Mouse (Mus musculus) common myeloid progenitor, adult 5-6 weeks (primary cell): Measurements from ENCODE around the gene Prkag3. TPM values are rescaled to one million over a fixed set of nuclear protein-coding genes. Genes with fewer than 3 reads are reported as not detected.

Source experiments
- ATAC-seq: replicated peaks from 2 replicates; pipeline ENCODE4 v1.8.0; 2016; ENCODE audit warnings: low read depth, mild to moderate bottlenecking, moderate TSS enrichment, inconsistent platforms; ENCODE audit not compliant: poor library complexity, severe bottlenecking
- total RNA-seq: library from RNA; stranded (forward); fragments of 200-1000, 187-1606 nt; gene quantifications from 2 replicates; pipeline ENCODE4 v1.2.3, GENCODE M21; 2017

The Prkag3 gene
- total RNA-seq = not detected in 2 replicates

DNA sequence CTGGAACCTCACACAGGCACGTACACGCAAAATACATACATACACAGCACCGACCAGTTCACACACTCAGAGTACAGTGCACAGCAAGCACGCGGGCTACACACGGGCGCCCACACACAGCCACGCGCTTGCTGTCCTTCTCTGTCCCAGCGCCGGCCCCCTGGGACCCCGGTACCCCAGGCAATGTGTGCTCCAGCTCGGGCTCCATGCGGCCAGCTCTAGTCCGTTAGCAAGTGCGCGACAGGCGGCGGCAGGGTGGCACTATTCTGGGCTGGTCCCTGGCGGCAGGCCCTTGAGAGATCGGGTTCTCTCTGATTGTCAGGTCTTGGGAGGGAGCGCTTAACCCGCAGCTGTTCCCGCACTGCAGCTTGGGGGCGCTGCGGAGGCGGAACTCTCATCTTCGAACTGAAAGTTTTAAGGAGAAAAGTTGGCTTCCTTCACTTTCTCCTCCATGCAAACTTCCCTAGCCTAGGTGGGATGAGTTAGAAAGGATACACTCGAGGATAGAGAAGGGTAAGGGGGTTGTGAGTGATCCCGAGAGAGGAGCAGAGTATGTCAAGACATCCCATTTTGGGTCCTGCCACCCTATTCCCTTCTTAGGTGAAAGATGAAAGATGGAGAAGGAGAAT is at the start of gene Prkag3:
Gene Prkag3, minus strand, starts transcription at position 579 of the 629 bp plus-strand sequence.
- ATAC-seq = peak; percentile 96

DNA sequence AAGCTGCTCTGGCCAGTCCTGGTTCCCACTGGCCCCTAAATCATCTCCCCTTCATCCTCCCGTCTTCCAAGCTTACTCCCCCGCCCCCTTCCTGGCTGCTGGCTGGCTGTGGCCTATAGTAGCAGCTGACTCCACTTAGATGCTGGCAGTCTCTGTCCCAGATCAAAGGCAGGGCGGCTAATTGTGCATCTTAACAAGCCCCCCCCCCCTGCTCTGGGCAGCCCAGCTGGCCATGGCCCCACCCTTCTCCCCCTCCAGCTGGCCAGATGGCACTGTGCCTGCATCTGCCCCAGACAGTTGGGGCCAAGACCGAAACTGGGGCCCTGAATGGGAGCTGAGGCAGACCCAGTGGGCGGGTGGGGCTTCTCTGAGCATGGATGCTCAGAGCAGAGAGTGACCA is 48.4 kb upstream of the Prkag3 start:
- ATAC-seq = no peak

DNA sequence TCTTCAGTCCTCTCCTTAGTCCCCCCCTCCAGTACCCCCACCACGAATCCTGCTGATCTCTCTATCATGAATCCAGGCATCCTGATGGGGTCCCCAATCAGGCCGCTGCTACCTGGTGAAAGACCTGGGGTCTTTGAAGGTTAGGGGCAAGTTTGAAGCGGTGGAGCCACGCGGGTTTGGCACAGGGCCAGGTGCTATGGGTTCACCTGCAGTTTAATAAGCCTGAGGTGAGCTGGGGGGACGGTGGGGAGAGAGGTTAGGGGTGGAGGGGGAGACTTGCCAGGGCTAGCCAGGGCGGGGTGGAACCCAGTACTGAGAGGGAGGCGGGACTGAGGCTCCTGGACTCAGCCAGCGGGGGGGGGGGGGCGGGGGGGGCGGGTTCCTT is 46.1 kb upstream of the Prkag3 start:
- no peak for ATAC-seq

DNA sequence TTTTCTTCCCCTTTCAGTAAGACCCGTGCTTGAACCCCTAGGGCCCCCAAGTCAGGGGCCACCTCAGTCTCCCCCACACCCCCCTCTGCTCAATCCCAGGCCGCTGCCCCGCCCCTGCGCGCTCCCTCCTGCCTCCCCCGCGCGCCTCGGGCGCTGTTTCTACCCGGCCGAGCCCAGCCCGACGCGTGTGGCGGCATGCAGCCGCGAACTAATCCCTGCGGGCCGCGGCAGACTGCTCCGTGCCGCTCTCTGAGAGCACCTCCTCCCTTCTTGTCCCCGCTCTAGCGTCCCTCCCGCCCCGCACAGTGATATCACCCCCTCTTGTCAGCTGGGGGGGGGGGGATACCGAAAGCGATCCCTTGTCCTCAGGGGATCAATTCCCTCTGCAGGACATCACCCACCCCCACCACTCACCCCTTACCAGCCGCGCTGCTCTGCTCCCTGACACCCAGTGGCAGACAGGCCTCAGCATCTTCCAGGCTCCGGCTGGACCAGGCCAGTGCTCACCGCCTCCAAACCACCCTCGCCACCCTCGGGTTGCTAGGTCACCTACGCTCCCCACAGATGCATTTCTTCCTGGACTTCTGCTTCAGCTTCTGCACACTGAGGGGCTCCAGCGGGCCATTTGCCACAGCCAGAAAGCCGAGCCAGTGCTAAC is 45.6 kb upstream of the Prkag3 start:
- peak; percentile 46 for ATAC-seq

DNA sequence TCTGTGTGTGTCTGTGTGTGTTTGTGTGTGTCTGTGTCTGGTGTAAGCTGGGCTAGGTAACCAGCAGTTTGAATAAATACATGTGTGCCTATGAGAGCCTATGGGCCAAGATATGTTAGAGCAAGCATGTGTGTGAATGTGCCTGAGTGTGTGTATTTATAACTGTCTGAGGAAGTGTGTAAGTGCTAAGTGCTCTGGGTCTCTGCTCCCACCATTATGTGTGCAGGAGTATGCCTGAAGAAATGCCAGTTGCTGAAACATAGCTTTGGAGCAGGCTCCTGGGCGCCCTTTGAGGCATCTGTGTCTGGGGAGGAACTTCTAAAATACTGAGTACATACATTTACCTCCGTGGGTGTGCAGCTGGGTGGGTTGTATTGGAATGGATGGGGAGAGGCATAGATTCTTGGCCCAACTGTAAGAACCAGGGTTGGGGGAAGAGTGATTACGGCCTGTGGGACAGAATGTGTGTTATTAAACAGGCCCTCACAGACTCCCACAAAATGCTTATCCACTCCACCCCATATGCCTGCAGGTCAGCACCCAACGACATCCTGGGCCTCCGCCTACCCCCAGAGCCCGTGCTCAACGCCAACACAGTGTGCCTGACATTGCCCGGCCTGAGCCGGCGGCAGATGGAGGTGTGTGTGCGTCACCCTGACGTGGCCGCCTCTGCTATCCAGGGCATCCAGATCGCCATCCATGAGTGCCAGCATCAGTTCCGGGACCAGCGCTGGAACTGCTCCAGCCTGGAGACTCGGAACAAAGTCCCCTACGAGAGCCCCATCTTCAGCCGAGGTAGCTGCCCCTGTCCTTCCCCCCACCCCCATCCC is 44.0 kb upstream of the Prkag3 start:
- no peak for ATAC-seq

DNA sequence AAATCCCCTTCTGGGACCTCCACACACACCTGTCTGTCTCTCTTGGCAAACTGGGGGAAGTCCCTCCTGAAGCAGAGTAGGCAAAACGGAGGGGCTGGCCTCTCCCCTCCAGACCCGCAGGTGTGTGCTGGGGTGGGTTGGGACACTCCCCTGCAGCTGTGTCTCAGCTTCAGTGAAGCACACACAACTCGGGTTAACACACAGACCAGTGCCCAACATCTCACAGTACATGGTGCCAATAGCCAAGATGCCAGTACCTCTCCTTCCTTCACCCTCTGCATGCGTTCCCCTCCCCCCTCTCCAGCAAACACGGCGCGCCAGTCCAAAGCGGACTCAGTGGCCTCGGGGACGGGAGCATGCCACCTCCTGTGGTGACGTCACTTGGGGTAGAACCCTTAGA is 42.2 kb upstream of the Prkag3 start, which contains the start of gene Wnt10a:
Gene Wnt10a, plus strand, starts transcription at position 268 of the 400 bp plus-strand sequence.
- no peak; the same call in 1 of the 2 replicates for ATAC-seq

DNA sequence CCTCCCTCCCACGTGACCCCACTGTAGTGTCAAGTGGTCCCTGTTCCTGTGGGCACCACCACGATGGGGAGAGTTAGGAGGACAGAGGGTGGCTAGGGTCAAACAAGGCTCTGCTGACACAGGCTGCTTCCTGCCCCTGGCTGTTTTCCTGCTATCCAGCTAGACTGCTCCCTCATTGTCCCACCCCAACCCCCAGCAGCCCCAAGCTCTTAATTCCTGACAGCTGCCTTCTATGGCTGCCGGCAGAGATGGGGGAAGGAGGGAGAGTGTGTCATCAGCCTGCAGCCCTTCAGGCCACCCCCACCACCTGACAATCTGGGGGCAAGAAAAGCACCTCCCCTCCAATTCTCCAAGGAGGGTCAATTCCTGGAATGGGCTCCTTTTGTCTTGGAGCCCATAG is 41.1 kb upstream of the Prkag3 start:
- ATAC-seq = no peak

DNA sequence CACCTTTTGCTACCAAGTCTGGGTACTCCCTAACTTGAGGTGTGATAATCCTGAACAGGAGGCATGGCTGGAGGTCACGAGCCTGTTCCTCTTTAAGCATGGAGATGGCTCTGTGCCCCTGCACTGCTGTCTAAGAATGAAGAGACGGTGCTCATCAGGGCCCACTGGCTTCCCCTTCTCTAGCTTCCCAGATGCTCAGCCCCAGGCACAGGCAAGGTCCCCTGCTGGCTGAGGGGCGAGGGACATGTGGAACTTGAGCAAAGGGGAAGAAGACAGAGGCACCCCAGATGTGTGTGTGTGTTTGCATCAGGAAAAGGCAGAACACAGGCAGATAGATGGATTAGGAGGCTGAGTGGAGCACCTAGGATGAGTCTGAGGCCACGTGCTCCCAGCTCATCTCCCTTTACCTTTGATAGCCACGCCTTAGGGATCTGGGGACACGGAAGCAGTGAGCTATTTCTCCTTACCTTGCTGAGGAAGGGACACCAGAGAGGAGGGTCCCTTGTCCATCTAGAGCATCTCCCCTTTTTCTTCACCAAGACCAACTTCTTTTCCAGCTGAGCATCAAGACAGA is 39.7 kb upstream of the Prkag3 start:
- ATAC-seq = peak; percentile 53

DNA sequence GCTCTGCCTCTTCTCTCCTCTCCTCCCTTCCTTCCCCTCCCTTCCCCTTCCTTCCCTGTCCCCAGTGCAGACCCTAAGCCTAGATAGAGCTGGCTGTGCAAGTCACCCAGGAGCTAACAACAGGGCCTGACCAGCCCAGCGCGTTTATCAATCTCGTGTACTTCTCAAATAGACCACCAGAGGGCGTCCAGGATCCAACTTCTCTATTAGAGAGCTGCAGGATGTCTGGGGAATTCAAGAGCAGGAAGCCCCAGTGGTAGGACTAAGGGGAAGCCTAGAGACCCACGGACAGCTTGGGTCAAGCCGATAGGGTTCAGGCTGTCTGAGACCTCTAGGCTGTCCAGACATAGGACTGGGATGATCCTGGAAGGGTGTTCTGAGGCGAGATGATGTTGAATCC is 38.8 kb upstream of the Prkag3 start:
- peak; percentile 78 for ATAC-seq

DNA sequence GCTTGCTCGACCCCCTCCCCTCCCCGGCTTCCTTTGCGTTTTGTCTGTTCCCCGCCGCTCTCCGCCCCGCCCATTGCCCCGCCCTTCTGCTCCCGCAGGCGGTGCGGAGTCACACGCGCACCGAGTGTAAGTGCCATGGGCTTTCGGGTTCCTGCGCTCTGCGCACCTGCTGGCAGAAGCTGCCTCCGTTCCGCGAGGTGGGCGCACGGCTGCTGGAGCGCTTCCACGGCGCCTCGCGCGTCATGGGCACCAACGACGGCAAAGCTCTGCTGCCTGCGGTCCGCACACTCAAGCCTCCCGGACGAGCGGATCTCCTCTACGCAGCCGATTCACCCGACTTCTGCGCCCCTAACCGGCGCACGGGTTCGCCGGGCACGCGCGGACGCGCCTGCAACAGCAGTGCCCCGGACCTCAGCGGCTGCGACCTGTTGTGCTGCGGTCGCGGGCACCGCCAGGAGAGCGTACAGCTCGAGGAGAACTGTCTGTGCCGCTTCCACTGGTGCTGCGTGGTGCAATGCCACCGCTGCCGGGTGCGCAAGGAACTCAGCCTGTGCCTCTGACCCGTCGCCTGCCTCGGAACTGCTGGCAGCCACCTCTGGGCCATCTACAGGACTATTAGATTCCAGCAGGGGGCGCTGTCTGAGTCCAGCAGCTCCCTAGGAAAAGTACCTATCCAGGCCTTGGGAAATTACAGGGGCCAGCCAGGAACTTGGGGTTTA is 35.2 kb upstream of the Prkag3 start:
- peak; percentile 24 for ATAC-seq

DNA sequence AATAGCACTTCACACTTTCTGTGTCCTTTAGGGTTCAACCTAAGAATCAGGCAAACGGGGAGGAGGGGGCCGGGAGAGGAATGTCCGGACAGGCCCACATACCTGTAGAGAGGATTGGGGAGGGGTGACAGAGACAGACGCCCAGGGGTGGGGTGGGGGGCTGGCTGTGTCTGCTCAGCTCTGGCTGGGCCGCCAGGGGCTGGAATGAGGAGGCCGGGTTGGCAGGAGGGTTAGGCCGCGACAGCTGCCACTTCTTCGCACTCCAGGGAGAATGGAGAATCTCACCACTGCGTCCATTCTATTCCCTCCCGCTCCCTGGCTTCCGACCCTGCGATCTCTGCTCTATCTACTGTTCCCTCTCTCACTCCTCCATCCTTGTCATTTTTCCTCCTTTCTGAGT is 34.5 kb upstream of the Prkag3 start:
- ATAC-seq = no peak

DNA sequence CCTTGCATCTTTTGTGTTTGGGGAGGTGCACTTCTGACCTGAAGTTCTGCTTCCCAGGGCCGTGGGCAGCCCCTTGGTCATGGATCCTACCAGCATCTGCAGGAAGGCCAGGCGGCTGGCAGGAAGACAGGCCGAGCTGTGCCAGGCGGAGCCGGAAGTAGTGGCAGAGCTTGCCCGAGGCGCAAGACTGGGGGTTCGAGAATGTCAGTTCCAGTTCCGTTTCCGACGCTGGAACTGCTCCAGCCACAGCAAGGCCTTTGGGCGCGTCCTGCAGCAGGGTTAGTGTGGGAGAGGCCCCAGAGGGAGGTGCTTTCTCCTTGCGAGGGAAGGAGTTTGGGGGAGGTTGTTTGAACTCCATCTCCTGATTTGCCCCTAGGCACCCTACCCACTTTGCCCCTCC is 33.0 kb upstream of the Prkag3 start:
- peak; percentile 78 for ATAC-seq

DNA sequence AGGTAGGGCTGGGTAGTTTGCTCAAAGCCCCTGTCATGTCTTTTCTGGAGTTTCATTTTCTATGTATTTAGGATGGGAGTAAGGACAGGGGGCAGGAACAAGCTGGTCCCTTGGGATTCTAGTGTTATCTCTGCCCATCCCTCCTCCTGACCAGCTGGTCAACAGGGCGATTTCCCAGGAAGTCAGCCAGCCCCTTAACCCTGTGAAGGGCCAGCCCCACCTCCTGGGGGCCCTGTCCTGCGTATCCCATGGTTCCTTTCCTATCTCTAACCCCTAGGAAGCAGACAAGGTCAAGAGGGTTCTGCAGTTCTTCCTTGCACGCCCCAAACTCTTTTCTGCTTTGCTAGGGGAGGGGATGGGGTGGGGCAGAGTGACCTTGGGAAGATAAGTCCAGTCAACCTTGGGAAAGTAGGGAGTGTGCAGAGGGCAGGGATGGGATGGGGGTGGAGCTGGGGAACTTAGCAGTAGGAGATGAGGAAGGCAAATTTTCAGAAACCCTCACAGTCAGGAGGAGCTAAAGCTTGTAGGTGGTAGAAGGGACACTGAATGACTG is 30.0 kb upstream of the Prkag3 start:
- ATAC-seq = no peak

DNA sequence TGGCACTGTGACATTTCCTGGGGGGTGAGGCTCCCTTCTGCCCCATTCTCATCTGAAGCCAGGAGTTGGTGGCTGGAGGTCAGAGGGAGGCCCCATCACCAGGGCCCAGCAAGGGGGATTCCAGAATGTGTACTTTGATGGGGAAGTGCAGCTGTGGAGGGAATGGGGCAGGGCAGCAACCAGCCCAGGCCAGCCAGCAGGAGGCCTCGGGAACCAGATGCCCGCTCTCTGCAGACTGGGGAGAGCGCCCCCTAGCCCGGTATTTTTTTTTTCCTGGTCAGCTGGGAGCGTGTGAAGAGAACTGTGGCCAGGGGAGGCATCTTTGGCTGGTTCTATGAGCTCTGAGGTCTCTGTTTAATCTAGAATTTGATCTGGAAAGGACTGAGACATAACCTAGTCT is 26.8 kb upstream of the Prkag3 start:
- peak; percentile 26; the same call in 1 of the 2 replicates for ATAC-seq

DNA sequence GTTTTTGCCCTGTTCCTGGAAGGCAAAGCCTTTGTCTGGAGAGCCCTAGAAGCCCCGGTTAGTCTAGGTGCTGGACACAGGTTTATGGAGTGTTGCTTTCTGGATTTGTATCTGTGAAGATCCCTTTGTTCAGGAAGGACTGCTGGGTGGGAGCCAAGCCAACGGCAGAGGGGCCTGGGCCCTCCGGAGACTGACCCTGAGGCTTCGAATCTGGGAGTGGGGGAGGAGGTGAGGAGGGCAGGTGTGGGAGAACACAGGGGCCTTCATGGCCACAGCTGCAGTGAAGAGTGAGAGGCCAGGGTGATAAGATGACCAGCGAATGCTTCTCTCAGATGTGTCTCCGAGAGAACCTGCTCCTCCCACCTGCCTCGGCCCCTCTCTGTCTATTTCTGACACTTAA is 25.0 kb upstream of the Prkag3 start:
- ATAC-seq = no peak

DNA sequence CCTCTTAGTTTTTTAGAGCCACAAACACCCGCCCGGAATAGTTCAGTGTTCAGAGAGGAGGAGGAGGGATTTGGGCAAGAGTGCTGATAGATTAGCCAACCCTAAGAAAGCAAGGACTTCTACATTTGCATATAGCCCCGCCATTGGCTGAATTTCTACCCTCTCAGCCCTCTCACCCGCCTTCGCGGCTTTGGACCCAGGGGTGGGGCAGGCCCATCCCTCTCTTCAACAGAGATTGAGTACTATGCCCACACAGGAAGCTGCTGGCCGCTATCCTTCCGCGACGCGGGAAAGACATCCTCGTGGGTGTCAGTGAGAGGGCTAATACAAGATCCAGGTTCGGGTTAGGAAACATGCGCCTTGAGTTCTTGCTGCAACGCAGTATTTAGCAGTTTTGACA is 24.1 kb upstream of the Prkag3 start:
- ATAC-seq = peak; percentile 94

DNA sequence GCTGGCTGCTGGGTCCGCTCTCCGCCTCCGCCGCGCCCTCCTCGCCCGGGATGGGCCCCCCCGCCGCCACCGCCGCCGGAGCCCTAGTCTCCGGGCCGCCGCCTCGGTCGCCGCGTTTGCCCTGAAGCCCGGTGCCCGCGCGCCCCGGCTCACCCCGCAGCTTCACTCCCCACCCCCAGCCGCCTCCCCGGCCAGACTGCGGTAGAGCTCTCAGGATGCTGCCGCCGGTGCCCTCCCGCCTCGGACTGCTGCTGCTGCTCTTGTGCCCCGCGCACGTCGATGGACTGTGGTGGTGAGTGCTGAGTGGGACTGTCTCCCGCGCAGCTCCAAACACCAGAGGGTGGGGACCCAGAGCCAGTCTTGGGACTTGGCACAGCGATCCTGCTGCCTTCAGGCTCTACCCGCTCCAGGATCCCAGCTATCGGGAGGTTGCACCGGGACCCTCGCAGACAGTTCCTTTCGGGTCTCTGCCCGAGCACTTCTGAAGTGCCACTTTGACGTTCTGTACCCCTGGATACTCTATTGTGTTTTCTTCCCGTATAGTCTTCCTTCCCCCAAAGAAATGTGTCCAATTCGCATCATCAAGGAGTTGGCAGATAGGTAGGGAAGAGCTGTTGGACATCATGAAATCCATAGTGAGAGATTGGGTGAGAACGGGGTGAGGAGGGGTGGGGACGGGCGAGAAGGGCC is 23.1 kb upstream of the Prkag3 start:
- ATAC-seq = no peak

DNA sequence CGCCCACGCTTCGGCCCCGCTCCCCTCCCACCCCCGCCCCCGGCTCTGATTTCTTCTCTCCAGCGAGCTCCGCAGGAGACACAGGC is 22.7 kb upstream of the Prkag3 start, which contains the start of gene Wnt6:
Gene Wnt6, plus strand, starts transcription at position 48 of the 86 bp plus-strand sequence.
- no peak for ATAC-seq

DNA sequence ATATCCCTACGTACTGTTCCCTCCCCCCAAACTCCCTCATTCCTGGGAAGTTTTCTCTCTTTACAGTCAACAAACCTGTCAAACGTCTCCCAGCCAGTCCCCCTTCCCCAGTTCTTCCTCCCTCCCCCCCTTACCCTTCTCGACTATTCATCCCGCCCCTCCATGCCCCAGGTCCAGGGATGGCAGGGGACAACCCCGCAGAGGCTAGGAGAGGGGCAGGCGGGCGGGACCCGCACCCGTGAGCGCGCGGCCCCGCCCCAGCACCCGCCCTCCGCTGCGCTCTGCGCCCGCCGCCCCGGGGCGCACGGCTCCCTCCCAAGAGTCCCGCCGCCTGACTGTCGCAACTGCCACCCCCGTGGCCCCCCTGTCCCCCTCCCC is 22.4 kb upstream of the Prkag3 start:
- no peak for ATAC-seq
